Mouse (Mus musculus) small intestine, adult 2 months (tissue): ENCODE results near the gene Bcl2. TPM values are rescaled to one million over a fixed set of nuclear protein-coding genes. Genes with fewer than 3 reads are reported as not detected.

Experiments
- H3K27ac ChIP-seq: fragments of 200-500 bp; 2 replicates; pipeline ENCODE4 v1.5.1; 2012; ENCODE audit warnings: low read depth, low read length, control low read depth, inconsistent platforms; ENCODE audit not compliant: insufficient read depth
- H3K27me3 ChIP-seq: fragments of 200-500 bp; 2 replicates; pipeline ENCODE4 v1.6.1; 2012; ENCODE audit warnings: mild to moderate bottlenecking, moderate library complexity, low read length, inconsistent platforms; ENCODE audit not compliant: control insufficient read depth, insufficient read depth
- H3K36me3 ChIP-seq: fragments of 200-500 bp; 2 replicates; pipeline ENCODE4 v1.6.1; 2012; ENCODE audit warnings: mild to moderate bottlenecking, low read length, control low read depth, inconsistent platforms; ENCODE audit not compliant: control insufficient read depth, insufficient read depth
- H3K4me1 ChIP-seq: fragments of 200-500 bp; 2 replicates; pipeline ENCODE4 v1.6.1; 2012; ENCODE audit warnings: low read length, inconsistent platforms, mixed read lengths; ENCODE audit not compliant: control insufficient read depth, insufficient read depth, insufficient read length
- H3K4me3 ChIP-seq: fragments of 200-500 bp; 2 replicates; pipeline ENCODE4 v1.5.1; 2012; ENCODE audit warnings: low read depth, mild to moderate bottlenecking, control low read depth, inconsistent platforms, low read length, moderate library complexity
- CTCF ChIP-seq: fragments of 200-500 bp; IDR thresholded peaks from 2 replicates; pipeline ENCODE4 v1.5.1; 2012; ENCODE audit warnings: low read depth, mild to moderate bottlenecking, control low read depth, inconsistent platforms, low read length, moderate library complexity, mixed read lengths; ENCODE audit not compliant: insufficient replicate concordance, insufficient read length; ENCODE audit errors: extremely low read depth
- POLR2A ChIP-seq: fragments of 200-500 bp; IDR thresholded peaks from 2 replicates; pipeline ENCODE4 v1.6.1; 2012; ENCODE audit warnings: low read depth, mild to moderate bottlenecking, control low read depth, inconsistent platforms, low read length, moderate library complexity
- WGBS: fragments of 180-500 bp; shearing (Covaris S2); methylation state at CpG from one replicate; pipeline ENCODE4 v1.1.7; 2018; 5-methylcytosine and 5-hydroxymethylcytosine counted together
- polyA plus RNA-seq: library from polyadenylated mRNA; depleted of rRNA; stranded (reverse); fragments of >200 nt; gene quantifications from 2 replicates; pipeline ENCODE4 v1.2.3, GENCODE M21; 2012

Bcl2 gene
- polyA plus RNA-seq, 1 experiment = 1.5 TPM

DNA sequence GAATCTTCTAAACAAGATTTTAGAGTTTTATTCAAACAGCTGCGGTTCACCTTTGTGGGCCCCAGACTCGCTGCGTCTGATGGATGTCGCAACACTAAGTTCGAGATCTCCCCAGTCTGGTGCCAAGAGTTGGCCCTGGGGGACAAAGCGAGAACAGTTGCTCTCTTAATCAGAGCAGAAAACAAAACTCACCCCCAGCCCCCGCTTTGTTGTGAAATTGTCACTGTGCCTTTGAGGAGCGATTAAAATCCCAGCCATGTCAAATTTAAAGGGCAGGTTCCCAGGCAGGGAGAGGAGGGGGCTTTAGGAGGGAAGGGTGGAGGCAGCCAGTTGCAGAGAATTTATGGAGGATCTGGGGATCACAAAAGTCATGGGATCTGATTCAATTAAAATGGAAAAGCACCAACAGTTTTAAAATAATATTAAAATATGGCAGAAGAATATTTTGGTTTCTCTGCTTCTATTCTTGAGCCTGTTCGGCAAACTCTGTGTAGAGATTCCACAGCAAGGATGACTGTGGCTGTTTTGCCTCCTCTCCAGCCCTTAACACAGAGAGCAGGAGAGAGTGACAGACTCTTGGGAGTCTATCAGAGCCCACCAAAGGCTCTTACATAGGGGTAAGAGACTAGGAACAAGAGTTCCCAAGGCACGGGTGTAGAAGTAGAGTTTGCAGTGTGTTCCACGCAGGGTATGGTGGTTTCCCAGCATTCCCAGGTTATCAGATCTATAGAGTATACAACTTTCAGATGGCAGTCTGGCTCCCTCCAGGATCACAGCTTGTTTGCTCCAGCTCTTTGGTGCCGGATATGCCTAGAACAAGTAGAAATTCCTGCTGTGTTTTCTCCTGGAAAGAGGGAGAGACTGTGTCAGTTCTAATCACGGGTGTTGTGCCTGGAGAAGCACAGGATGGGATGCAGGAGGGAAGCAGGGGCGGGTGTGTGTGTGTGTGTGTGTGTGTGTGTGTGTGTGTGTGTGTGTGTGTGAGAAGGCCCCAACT, 130.5 kb downstream of the Bcl2 start:
- no peaks in the 10 kb centered on the region for H3K27me3 ChIP-seq
- H3K27ac ChIP-seq = no peak overlapping the region
- TF ChIP-seq CTCF (no peak), POLR2A (no peak)
- WGBS = 41% methylated on average over 14 of the region's 14 CpGs
- no peaks in the 10 kb centered on the region for H3K36me3 ChIP-seq
- no peak overlapping the region for H3K4me3 ChIP-seq
- H3K4me1 ChIP-seq = peaks cover 20% of the 10 kb centered on the region; the same call in 1 of the 2 replicates

DNA sequence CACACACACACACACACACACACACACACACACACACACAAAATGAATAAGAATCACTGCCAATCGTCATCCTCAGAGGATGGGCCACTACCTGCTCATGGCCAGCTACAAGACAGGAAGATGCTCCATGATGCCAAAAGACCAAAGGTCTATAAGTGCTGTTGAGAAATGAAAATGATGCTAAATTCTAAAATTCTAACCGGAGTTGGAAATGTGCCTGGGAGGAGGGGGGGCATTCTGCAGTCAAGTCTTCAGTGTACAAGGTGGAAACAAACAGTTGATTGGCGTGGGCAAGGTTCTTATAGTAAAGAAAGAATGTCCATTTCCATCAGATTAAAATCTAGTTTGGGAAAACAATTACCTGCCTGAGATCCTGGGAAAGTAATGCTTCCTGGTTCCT, 131.3 kb downstream of the Bcl2 start:
- H3K4me3 ChIP-seq = no peak overlapping the region
- H3K36me3 ChIP-seq = no peaks in the 10 kb centered on the region
- TF ChIP-seq CTCF (no peak), POLR2A (no peak)
- H3K27me3 ChIP-seq = no peaks in the 10 kb centered on the region
- H3K27ac ChIP-seq = no peak overlapping the region
- peaks cover 20% of the 10 kb centered on the region; the same call in 1 of the 2 replicates for H3K4me1 ChIP-seq
- 56% methylated on average over 3 of the region's 3 CpGs for WGBS

GRCm38 (mm10) chr1:106581812-106582211, 132.3 kb downstream of the Bcl2 start:
- H3K27ac ChIP-seq = no peak overlapping the region
- WGBS = 72% methylated on average over 2 of the region's 2 CpGs
- H3K4me3 ChIP-seq = no peak overlapping the region
- TF ChIP-seq CTCF (no peak), POLR2A (no peak)
- no peaks in the 10 kb centered on the region for H3K36me3 ChIP-seq
- H3K4me1 ChIP-seq = peaks cover 13% of the 10 kb centered on the region; the same call in 1 of the 2 replicates
- H3K27me3 ChIP-seq = no peaks in the 10 kb centered on the region

- WGBS = 84% methylated on average over 1 of the region's 1 CpGs
- no peaks in the 10 kb centered on the region for H3K36me3 ChIP-seq
- H3K27ac ChIP-seq = no peak overlapping the region
- TF ChIP-seq POLR2A (no peak), CTCF (no peak)
- H3K4me3 ChIP-seq = no peak overlapping the region
- peaks cover 6% of the 10 kb centered on the region; the same call in 1 of the 2 replicates for H3K4me1 ChIP-seq
- no peaks in the 10 kb centered on the region for H3K27me3 ChIP-seq
These were observed 134.3 kb downstream of the Bcl2 start for GRCm38 (mm10) chr1:106579768-106580167.

DNA sequence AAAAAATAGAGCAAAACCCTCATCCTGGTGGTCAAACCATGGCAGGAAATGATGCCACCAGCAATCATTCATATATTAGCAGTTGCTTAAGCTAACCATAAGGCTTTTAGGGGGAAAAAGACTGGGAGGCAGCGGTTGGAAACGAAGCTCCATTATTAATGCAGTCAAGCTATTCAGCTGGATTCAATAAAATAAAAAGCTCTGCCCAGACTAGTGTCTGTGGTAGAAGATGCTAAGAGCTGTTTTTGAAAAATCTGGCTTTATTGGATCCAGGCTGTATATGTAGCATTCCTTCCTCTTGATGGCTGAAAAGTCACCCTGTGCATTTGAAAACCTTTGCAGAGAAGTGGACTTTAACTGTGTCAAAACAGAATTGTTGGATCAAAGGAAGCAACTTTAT, 141.6 kb downstream of the Bcl2 start:
- 95% methylated on average over 2 of the region's 2 CpGs for WGBS
- H3K4me1 ChIP-seq = peaks cover 3% of the 10 kb centered on the region; the same call in 1 of the 2 replicates
- H3K27ac ChIP-seq = no peak overlapping the region
- no peaks in the 10 kb centered on the region for H3K27me3 ChIP-seq
- TF ChIP-seq POLR2A = no peak
- no peak for TF ChIP-seq CTCF
- H3K4me3 ChIP-seq = no peak overlapping the region
- H3K36me3 ChIP-seq = no peaks in the 10 kb centered on the region

DNA sequence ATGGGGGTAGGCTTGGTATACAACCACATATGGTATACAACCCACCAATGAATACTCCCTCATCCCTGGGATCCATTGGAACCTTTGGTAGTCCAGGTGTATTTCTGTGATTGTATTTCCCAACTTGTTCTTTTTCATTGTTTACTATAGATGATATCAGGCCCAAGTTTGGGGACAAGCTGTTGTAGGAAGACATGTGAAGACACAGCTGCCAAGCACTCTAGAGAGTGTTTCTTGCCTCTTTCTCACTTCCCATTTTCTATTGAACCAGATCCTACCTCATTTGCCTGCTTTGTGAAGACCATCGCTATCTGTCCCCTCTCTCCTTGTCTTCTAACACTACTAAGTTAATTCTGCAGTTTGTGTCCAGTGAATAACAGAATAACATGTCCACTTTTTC, 143.2 kb downstream of the Bcl2 start:
- WGBS = 89% methylated on average over 1 of the region's 1 CpGs
- no peaks in the 10 kb centered on the region for H3K36me3 ChIP-seq
- no peak overlapping the region for H3K27ac ChIP-seq

DNA sequence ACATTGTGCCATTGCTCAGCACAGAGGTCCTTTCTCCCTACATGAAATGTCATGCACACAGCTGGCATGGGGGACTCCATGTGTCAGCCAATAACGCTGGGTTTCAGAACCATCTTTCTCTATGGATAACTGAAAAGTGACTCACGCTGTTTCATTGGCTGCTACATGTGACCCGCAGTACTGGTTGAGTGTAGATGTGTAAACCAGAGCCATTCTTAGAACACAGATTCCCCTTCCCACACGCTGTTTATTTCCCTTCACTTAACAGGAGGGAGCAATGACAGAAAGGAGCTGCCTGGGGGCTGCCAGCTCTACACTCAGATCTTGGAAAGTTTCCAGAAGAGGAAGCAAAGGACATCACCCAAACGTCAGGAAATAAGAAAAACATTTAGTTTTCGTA, 143.7 kb downstream of the Bcl2 start:
- Histone ChIP-seq H3K27me3 (no peaks in the 10 kb centered on the region), H3K4me1 (peaks cover 3% of the 10 kb centered on the region; the same call in 1 of the 2 replicates), H3K27ac (peak overlapping the region; percentile 39), H3K4me3 (no peak overlapping the region), H3K36me3 (no peaks in the 10 kb centered on the region)
- 74% methylated on average over 6 of the region's 6 CpGs for WGBS
- TF ChIP-seq CTCF (no peak), POLR2A (no peak)

More for the DNA sequence above, 143.2 kb downstream of the Bcl2 start:
- TF ChIP-seq CTCF = no peak
- TF ChIP-seq POLR2A = no peak
- no peak overlapping the region for H3K4me3 ChIP-seq
- H3K27me3 ChIP-seq = no peaks in the 10 kb centered on the region
- peaks cover 3% of the 10 kb centered on the region; the same call in 1 of the 2 replicates for H3K4me1 ChIP-seq
